Mouse (Mus musculus): ENCODE measurements at regions not wholly inside any gene's neighbourhood (a gene's known extent, or its start where the extent isn't known, plus 50 kb on each side); places are given as distances from the start of the nearest gene placed in this dataset.

- DNase-seq: peak; percentile 96
Measured at GRCm38 (mm10) chr3:69669541-69669940, 52.2 kb upstream of the Nmd3 start.

GRCm38 (mm10) chr3:69667820-69668219, 54.0 kb upstream of the Nmd3 start:
- peak; percentile 52 for DNase-seq

GRCm38 (mm10) chr3:69667359-69667758, 54.4 kb upstream of the Nmd3 start:
- peak; percentile 74 for DNase-seq

GRCm38 (mm10) chr3:69664277-69664676, 57.5 kb upstream of the Nmd3 start:
- DNase-seq: peak; percentile 76

- DNase-seq: peak; percentile 72
Measured at GRCm38 (mm10) chr3:69658185-69658584, 59.4 kb upstream of the B3galnt1 start.

- peak; percentile 71 for DNase-seq
Measured at GRCm38 (mm10) chr3:69657570-69657969, 58.8 kb upstream of the B3galnt1 start.

GRCm38 (mm10) chr3:69655651-69656050, 56.9 kb upstream of the B3galnt1 start:
- DNase-seq: peak; percentile 93

GRCm38 (mm10) chr3:69655001-69655400, 56.2 kb upstream of the B3galnt1 start:
- DNase-seq: peak; percentile 97

GRCm38 (mm10) chr3:69653361-69653760, 54.6 kb upstream of the B3galnt1 start:
- DNase-seq: peak; percentile 82

- peak; percentile 63 for DNase-seq
Measured at GRCm38 (mm10) chr3:69649561-69649960, 50.8 kb upstream of the B3galnt1 start.

Data from heart, adult 11 months (tissue).